Mouse (Mus musculus) MEL (cell line): Measurements from ENCODE around the gene Frmd4a. TPM values are rescaled to one million over a fixed set of nuclear protein-coding genes. Genes with fewer than 3 reads are reported as not detected.

Source experiments
- DNase-seq: peaks from one replicate; pipeline ENCODE4 v3.0.0; 2011; ENCODE audit warnings: low read depth, low spot score
- H3K27ac ChIP-seq: 2 replicates; pipeline ENCODE4 v1.5.1; 2012; ENCODE audit warnings: low read depth, mild to moderate bottlenecking, control low read depth, low read length, moderate library complexity; ENCODE audit not compliant: control insufficient read depth
- H3K27me3 ChIP-seq, 2 experiments: fragments of 150-350 bp in 1 of 2; sonication (generic) in 1 of 2; 2 replicates each; pipeline ENCODE4 v1.6.1; 2012; ENCODE audit warnings: low read length in 2 of 2, mild to moderate bottlenecking in 2 of 2, improper control_type of control experiment in 1 of 2, moderate library complexity in 1 of 2; ENCODE audit not compliant: insufficient read depth in 2 of 2, control insufficient read depth in 1 of 2
- H3K36me3 ChIP-seq, 2 experiments: 2 replicates each; pipeline ENCODE4 v1.6.1; 2012 to 2014; ENCODE audit warnings: low read length in 2 of 2, improper control_type of control experiment in 1 of 2, inconsistent platforms in 1 of 2, mild to moderate bottlenecking in 1 of 2; ENCODE audit not compliant: insufficient read depth in 2 of 2, control insufficient read depth in 1 of 2
- H3K4me1 ChIP-seq, 2 experiments: fragments of 150-350 bp in 1 of 2; sonication (generic) in 1 of 2; 2 replicates each; pipeline ENCODE4 v1.6.1; 2012; ENCODE audit warnings: low read length in 2 of 2, improper control_type of control experiment in 1 of 2, mild to moderate bottlenecking in 1 of 2; ENCODE audit not compliant: insufficient read depth in 2 of 2, control insufficient read depth in 1 of 2
- H3K4me3 ChIP-seq, 2 experiments: fragments of 150-350 bp in 1 of 2; sonication (generic) in 1 of 2; 2 replicates each; pipeline ENCODE4 v1.5.1; 2012; ENCODE audit warnings: low read depth in 2 of 2, low read length in 2 of 2, mild to moderate bottlenecking in 2 of 2, moderate library complexity in 2 of 2, control low read depth in 1 of 2, improper control_type of control experiment in 1 of 2; ENCODE audit not compliant: control insufficient read depth in 1 of 2, insufficient read depth in 1 of 2
- H3K79me2 ChIP-seq: 2 replicates; pipeline ENCODE4 v1.6.1; 2012; ENCODE audit warnings: mild to moderate bottlenecking, low read length, moderate library complexity; ENCODE audit not compliant: control insufficient read depth, poor library complexity, insufficient read depth
- H3K9ac ChIP-seq: 2 replicates; pipeline ENCODE4 v1.6.1; 2012; ENCODE audit warnings: low read depth, mild to moderate bottlenecking, control low read depth, low read length, moderate library complexity; ENCODE audit not compliant: control insufficient read depth, poor library complexity, severe bottlenecking
- H3K9me3 ChIP-seq: fragments of 150-350 bp; sonication (generic); replicated peaks from 2 replicates; pipeline ENCODE4 v1.6.1; 2012; ENCODE audit warnings: mild to moderate bottlenecking, low read length, improper control_type of control experiment, moderate library complexity; ENCODE audit not compliant: insufficient read depth
- BHLHE40 ChIP-seq: IDR thresholded peaks from 2 replicates; pipeline ENCODE4 v1.6.1; 2012; ENCODE audit warnings: low read depth, mild to moderate bottlenecking, inconsistent platforms, low read length, improper control_type of control experiment, borderline replicate concordance
- CHD2 ChIP-seq: IDR thresholded peaks from 2 replicates; pipeline ENCODE4 v1.6.1; 2011; ENCODE audit warnings: low read length, improper control_type of control experiment
- EP300 ChIP-seq, 2 experiments: IDR thresholded peaks; 2 replicates each; pipeline ENCODE4 v1.6.1; 2011; ENCODE audit warnings: improper control_type of control experiment in 2 of 2, low read length in 2 of 2, low read depth in 1 of 2, mild to moderate bottlenecking in 1 of 2
- ETS1 ChIP-seq: IDR thresholded peaks from 2 replicates; pipeline ENCODE4 v1.6.1; 2012; ENCODE audit warnings: low read depth, mild to moderate bottlenecking, inconsistent platforms, low read length, improper control_type of control experiment, moderate library complexity
- GATA1 ChIP-seq: IDR thresholded peaks from 2 replicates; pipeline ENCODE4 v1.6.1; 2011; ENCODE audit warnings: low read depth, low read length, improper control_type of control experiment
- HCFC1 ChIP-seq: IDR thresholded peaks from 2 replicates; pipeline ENCODE4 v1.6.1; 2012; ENCODE audit warnings: low read depth, mild to moderate bottlenecking, inconsistent platforms, low read length, improper control_type of control experiment, moderate library complexity
- JUND ChIP-seq: IDR thresholded peaks from 2 replicates; pipeline ENCODE4 v1.6.1; 2011; ENCODE audit warnings: low read depth, mild to moderate bottlenecking, improper control_type of control experiment, low read length
- KAT2A ChIP-seq: conservative IDR thresholded peaks from 2 replicates; pipeline ENCODE4 v1.6.1; 2012; ENCODE audit warnings: low read depth, low read length, improper control_type of control experiment, inconsistent platforms
- MAFK ChIP-seq: IDR thresholded peaks from 2 replicates; pipeline ENCODE4 v1.6.1; 2011; ENCODE audit warnings: low read depth, mild to moderate bottlenecking, low read length, improper control_type of control experiment, borderline replicate concordance
- MXI1 ChIP-seq: IDR thresholded peaks from 2 replicates; pipeline ENCODE4 v1.6.1; 2011; ENCODE audit warnings: mild to moderate bottlenecking, low read depth, low read length, improper control_type of control experiment
- NELFE ChIP-seq: IDR thresholded peaks from 2 replicates; pipeline ENCODE4 v1.6.1; 2011; ENCODE audit warnings: low read depth, low read length, improper control_type of control experiment
- POLR2A ChIP-seq, 2 experiments: IDR thresholded peaks; 2 replicates each; pipeline ENCODE4 v1.6.1; 2011 to 2012; ENCODE audit warnings: low read length in 2 of 2, mild to moderate bottlenecking in 2 of 2, control low read depth in 1 of 2, improper control_type of control experiment in 1 of 2, low read depth in 1 of 2, moderate library complexity in 1 of 2; ENCODE audit not compliant: control insufficient read depth in 1 of 2, insufficient read depth in 1 of 2, poor library complexity in 1 of 2
- RAD21 ChIP-seq: IDR thresholded peaks from 2 replicates; pipeline ENCODE4 v1.6.1; 2011; ENCODE audit warnings: mild to moderate bottlenecking, low read depth, low read length, improper control_type of control experiment
- RCOR1 ChIP-seq: IDR thresholded peaks from 2 replicates; pipeline ENCODE4 v1.6.1; 2012; ENCODE audit warnings: low read depth, mild to moderate bottlenecking, inconsistent platforms, low read length, improper control_type of control experiment
- SMC3 ChIP-seq: IDR thresholded peaks from 2 replicates; pipeline ENCODE4 v1.6.1; 2011; ENCODE audit warnings: low read depth, low read length, improper control_type of control experiment
- TAL1 ChIP-seq: IDR thresholded peaks from 2 replicates; pipeline ENCODE4 v1.6.1; 2012; ENCODE audit warnings: mild to moderate bottlenecking, inconsistent platforms, low read length, moderate library complexity, mixed read lengths
- TBP ChIP-seq: IDR thresholded peaks from 2 replicates; pipeline ENCODE4 v1.8.0; 2011; ENCODE audit warnings: low read depth, low read length, improper control_type of control experiment
- TCF12 ChIP-seq: IDR thresholded peaks from 2 replicates; pipeline ENCODE4 v1.6.1; 2014; ENCODE audit warnings: low read depth, mild to moderate bottlenecking, inconsistent platforms, low read length, improper control_type of control experiment, moderate library complexity
- UBTF ChIP-seq: IDR thresholded peaks from 2 replicates; pipeline ENCODE4 v1.6.1; 2012; ENCODE audit warnings: low read depth, mild to moderate bottlenecking, inconsistent platforms, low read length, improper control_type of control experiment, moderate library complexity, borderline replicate concordance; ENCODE audit not compliant: insufficient read depth
- USF1 ChIP-seq: IDR thresholded peaks from 2 replicates; pipeline ENCODE4 v1.6.1; 2014; ENCODE audit warnings: low read depth, mild to moderate bottlenecking, inconsistent platforms, low read length, improper control_type of control experiment, moderate library complexity
- ZKSCAN1 ChIP-seq: IDR thresholded peaks from 2 replicates; pipeline ENCODE4 v1.6.1; 2012; ENCODE audit warnings: low read depth, mild to moderate bottlenecking, inconsistent platforms, low read length, improper control_type of control experiment, moderate library complexity
- polyA plus RNA-seq, 2 experiments: library from polyadenylated mRNA; stranded (reverse) in 1 of 2; unstranded in 1 of 2; fragments of >175 nt in 1 of 2; fragments of >200 nt in 1 of 2; gene quantifications; 2 replicates each; pipeline versions ENCODE4 v1.2.1 to v1.2.4; 2012; ENCODE audit warnings: low replicate concordance in 2 of 2, low read depth in 1 of 2; ENCODE audit not compliant: insufficient read length in 2 of 2, insufficient read depth in 1 of 2, missing spikeins in 1 of 2
- total RNA-seq: library from RNA; depleted of rRNA; stranded (reverse); fragments of 300-350 nt; gene quantifications from 2 replicates; pipeline ENCODE4 v1.2.3, GENCODE M21; 2012

The Frmd4a gene
- total and polyA plus RNA-seq, 3 experiments = 6.4 to 14.4 TPM; not detected in 1

- no peak overlapping the region for H3K4me3 ChIP-seq
- TF ChIP-seq USF1 (no peak), RAD21 (no peak), NELFE (no peak), RCOR1 (no peak), TCF12 (no peak), SMC3 (no peak), JUND (no peak), ETS1 (no peak), GATA1 (no peak), UBTF (no peak), MXI1 (no peak), CHD2 (no peak), TAL1 (no peak), TBP (no peak), MAFK (no peak), EP300 (IDR thresholded peaks at IDR 0.05; ENCODE audit: low read depth in 1 of 2, low read length in 2 of 2) (no peak)
- no peak overlapping the region for H3K27ac ChIP-seq
- H3K4me1 ChIP-seq = no peaks in the 10 kb centered on the region
- no peaks in the 10 kb centered on the region for H3K36me3 ChIP-seq
- H3K9ac ChIP-seq = no peak overlapping the region
- DNase-seq = no peak
- H3K27me3 ChIP-seq = no peaks in the 10 kb centered on the region
- no peaks in the 10 kb centered on the region for H3K9me3 ChIP-seq
- H3K79me2 ChIP-seq = no peaks in the 10 kb centered on the region
Observed at GRCm38 (mm10) chr2:4444740-4445139, 427.2 kb downstream of the Frmd4a start.

- no peaks in the 10 kb centered on the region for H3K4me1 ChIP-seq
- H3K79me2 ChIP-seq = no peaks in the 10 kb centered on the region
- DNase-seq = no peak
- H3K9me3 ChIP-seq = no peaks in the 10 kb centered on the region
- TF ChIP-seq ZKSCAN1 (no peak), CHD2 (no peak), HCFC1 (no peak), BHLHE40 (no peak), EP300 (IDR thresholded peaks at IDR 0.05; ENCODE audit: low read depth in 1 of 2, low read length in 2 of 2) (no peak), KAT2A (no peak), TCF12 (no peak), POLR2A (IDR thresholded peaks at IDR 0.05; ENCODE audit: control insufficient read depth in 1 of 2, insufficient read depth in 1 of 2, low read depth in 1 of 2, low read length in 2 of 2, poor library complexity in 1 of 2) (no peak), TAL1 (no peak), MXI1 (no peak)
- TF ChIP-seq, all 39 proteins: peak for 0
- H3K36me3 ChIP-seq = no peaks in the 10 kb centered on the region
- no peaks in the 10 kb centered on the region for H3K27me3 ChIP-seq
- no peak overlapping the region for H3K27ac ChIP-seq
- no peak overlapping the region for H3K9ac ChIP-seq
- H3K4me3 ChIP-seq = no peak overlapping the region
Observed at GRCm38 (mm10) chr2:4445629-4446400, 428.3 kb downstream of the Frmd4a start.
